21 mouse cellular contexts compared by ENCODE assay signal in genomic region chr8:128371026-128371425, GRCm38 (mm10). TPM values are rescaled to one million over a fixed set of nuclear protein-coding genes. Genes with fewer than 3 reads are reported as not detected.
A peak's percentile ranks its signal among the peaks of the same experiment; 100 is the strongest.
DNase-seq lines count a peak whose midpoint lies in the region; ATAC-seq lines count a peak whose summit lies in the region.
"Had no signal": no experiment of that assay in that cellular context is flagged by ENCODE, and none has a peak within 500 bp of the region (broad histone marks: within the 10 kb centered on the region; RNA-seq: fewer than 3 reads in every experiment).

No protein-coding gene starts in this region.

- no peaks in the 10 kb centered on the region for H3K27me3 ChIP-seq in heart, embryonic 10.5 days (ENCODE audit: insufficient read depth, poor library complexity, severe bottlenecking)
- no peaks in the 10 kb centered on the region for H3K27me3 ChIP-seq in heart, embryonic 14.5 days (ENCODE audit: control insufficient read depth, insufficient read depth, low read length)
- H3K27me3 ChIP-seq in heart, embryonic 15.5 days: no peaks in the 10 kb centered on the region
- no peaks in the 10 kb centered on the region for H3K27me3 ChIP-seq in kidney, embryonic 15.5 days
- H3K27me3 ChIP-seq: CH12.LX; embryonic facial prominence, embryonic 13.5 days; hindbrain, embryonic 13.5 days; Patski had no signal

- no peak overlapping the region for H3K9ac ChIP-seq in heart, embryonic 14.5 days (ENCODE audit: low read length)
- H3K9ac ChIP-seq in heart, embryonic 15.5 days: no peak overlapping the region
- no peak overlapping the region for H3K9ac ChIP-seq in kidney, embryonic 15.5 days
- H3K9ac ChIP-seq: embryonic facial prominence, embryonic 13.5 days; forebrain, embryonic 12.5 days; hindbrain, embryonic 13.5 days had no signal

- WGBS in heart, embryonic 10.5 days: 66% methylated on average over 6 of the region's 6 CpGs
- 37% methylated on average over 6 of the region's 6 CpGs for WGBS in heart, embryonic 14.5 days
- WGBS in heart, embryonic 15.5 days: 37% methylated on average over 6 of the region's 6 CpGs
- WGBS in large intestine, adult 2 months: 32% methylated on average over 6 of the region's 6 CpGs
- 79% methylated on average over 6 of the region's 6 CpGs for WGBS in kidney, embryonic 15.5 days

- intact Hi-C loops in heart, postnatal 14 days (cut with DNase I): no loop called here

- H3K9me3 ChIP-seq in heart, embryonic 10.5 days: no peaks in the 10 kb centered on the region
- H3K9me3 ChIP-seq in heart, embryonic 14.5 days (ENCODE audit: control insufficient read depth, low read length): no peaks in the 10 kb centered on the region
- H3K9me3 ChIP-seq in heart, embryonic 15.5 days (replicated peaks): no peaks in the 10 kb centered on the region
- H3K9me3 ChIP-seq in kidney, embryonic 15.5 days (replicated peaks): no peaks in the 10 kb centered on the region
- H3K9me3 ChIP-seq: embryonic facial prominence, embryonic 13.5 days; forebrain, embryonic 12.5 days; hindbrain, embryonic 13.5 days had no signal

- DNase-seq in heart, embryonic 10.5 days (ENCODE audit: low spot score): no peak
- DNase-seq in heart, postnatal 4 days: no peak
- no peak for DNase-seq in heart, postnatal 14 days
- peak; percentile 8 for DNase-seq in large intestine, adult 2 months (ENCODE audit: low read depth, low spot score)
- DNase-seq: adrenal gland, postnatal 14 days; cerebellum, adult 18-20 months; cerebellum, adult 9-11 months; cerebellum, postnatal 36 days; gastrocnemius, postnatal 10 days; kidney, adult 18-20 months had no signal

- H3K27ac ChIP-seq in heart, embryonic 10.5 days: peak overlapping the region; percentile 62
- peak overlapping the region; percentile 3 to 60 for H3K27ac ChIP-seq in heart, embryonic 14.5 days (replicated peaks in 1 of 2; ENCODE audit: control insufficient read depth in 1 of 2, insufficient read depth in 1 of 2, low read depth in 2 of 2, low read length in 2 of 2)
- H3K27ac ChIP-seq in heart, embryonic 15.5 days: peak overlapping the region; percentile 70
- no peak overlapping the region for H3K27ac ChIP-seq in kidney, embryonic 15.5 days
- H3K27ac ChIP-seq: embryonic facial prominence, embryonic 13.5 days; forebrain, embryonic 12.5 days; hindbrain, embryonic 13.5 days; hindbrain, postnatal 0 days had no signal

- H3K4me1 ChIP-seq in heart, embryonic 10.5 days: peaks cover 79% of the 10 kb centered on the region
- peaks cover 22 to 88% of the 10 kb centered on the region in 2 experiments for H3K4me1 ChIP-seq in heart, embryonic 14.5 days (ENCODE audit: control insufficient read depth in 2 of 2, insufficient read depth in 2 of 2, low read length in 2 of 2)
- H3K4me1 ChIP-seq in heart, embryonic 15.5 days (replicated peaks): peaks cover 86% of the 10 kb centered on the region
- H3K4me1 ChIP-seq in kidney, embryonic 15.5 days: peaks cover 40% of the 10 kb centered on the region

- H3K36me3 ChIP-seq in heart, embryonic 10.5 days: peaks cover 36% of the 10 kb centered on the region; the same call in 1 of the 2 replicates
- H3K36me3 ChIP-seq in heart, embryonic 14.5 days (ENCODE audit: control insufficient read depth, insufficient read depth, low read length): peaks cover 76% of the 10 kb centered on the region
- peaks cover 21% of the 10 kb centered on the region; the same call in 1 of the 2 replicates for H3K36me3 ChIP-seq in heart, embryonic 15.5 days
- peaks cover 50% of the 10 kb centered on the region for H3K36me3 ChIP-seq in kidney, embryonic 15.5 days
- H3K36me3 ChIP-seq: embryonic facial prominence, embryonic 13.5 days; forebrain, embryonic 12.5 days had no signal

- H3K4me3 ChIP-seq in heart, embryonic 10.5 days: no peak overlapping the region
- H3K4me3 ChIP-seq in heart, embryonic 14.5 days (ENCODE audit: control insufficient read depth in 1 of 2, insufficient read depth in 1 of 2, low read depth in 1 of 2, low read length in 2 of 2): no peak overlapping the region
- H3K4me3 ChIP-seq in heart, embryonic 15.5 days: no peak overlapping the region
- H3K4me3 ChIP-seq in kidney, embryonic 15.5 days (replicated peaks): no peak overlapping the region
- H3K4me3 ChIP-seq: embryonic facial prominence, embryonic 13.5 days; forebrain, embryonic 12.5 days; hindbrain, embryonic 13.5 days had no signal

- H3K4me2 ChIP-seq in heart, embryonic 14.5 days (ENCODE audit: low read length): peak overlapping the region; percentile 1; the same call in 1 of the 2 replicates
- H3K4me2 ChIP-seq in heart, embryonic 15.5 days: no peak overlapping the region; the same call in 1 of the 2 replicates
- H3K4me2 ChIP-seq in kidney, embryonic 15.5 days: no peak overlapping the region
- H3K4me2 ChIP-seq: embryonic facial prominence, embryonic 13.5 days; forebrain, embryonic 12.5 days; hindbrain, embryonic 13.5 days had no signal

- no peak for ATAC-seq in heart, embryonic 14.5 days (ENCODE audit: insufficient number of reproducible peaks, insufficient read depth, low FRiP score, low read depth)
- 0 out of 2 replicates have a peak, but pooled peaks have one; percentile 68 for ATAC-seq in heart, embryonic 15.5 days (replicated peaks; ENCODE audit: insufficient number of reproducible peaks, insufficient read depth, low FRiP score, low read depth)
- ATAC-seq in kidney, embryonic 15.5 days (replicated peaks; ENCODE audit: low FRiP score): no peak
- ATAC-seq: activated CD4-positive, CD25-positive, alpha-beta regulatory T cell, adult 4 months; forebrain, embryonic 16.5 days; hindbrain, postnatal 0 days; Patski had no signal

RNA-seq across cellular contexts. Expression of gene Nrp1, which starts 12.6 kb away (rescaled TPM):
- polyA plus RNA-seq in heart, embryonic 10.5 days (2016; fragmentation: Nextera tagmentation; extraction: Ambion mirVana): 107 and 120 TPM in 2 replicates
- total RNA-seq in heart, postnatal 4 days (2021): 100 to 1,000 TPM; 153 to 156 TPM
- 126 and 127 TPM in 2 replicates for polyA plus RNA-seq in heart, embryonic 14.5 days (2014; fragmentation: Nextera tagmentation; extraction: Ambion mirVana)
- 100 to 1,000 TPM; 128 to 131 TPM for total RNA-seq in heart, postnatal 14 days (2021)
- 138 and 147 TPM in 2 replicates for polyA plus RNA-seq in heart, embryonic 15.5 days (2015; fragmentation: Nextera tagmentation; extraction: Ambion mirVana)
- polyA plus RNA-seq in large intestine, adult 2 months (2012; rRNA removed): 4.9 and 9.4 TPM in 2 replicates
- polyA plus RNA-seq in kidney, embryonic 15.5 days (2015; fragmentation: Nextera tagmentation; extraction: Ambion mirVana): 130 and 140 TPM in 2 replicates

Comparison
In these comparisons a context has a peak if more than half of its experiments do, and no peak if none do; other contexts are left out.
1. RNA of gene Nrp1, which starts 12.6 kb away (polyA plus RNA-seq): 130 to 140 TPM in kidney, embryonic 15.5 days, 138 to 147 TPM in heart, embryonic 15.5 days, 126 to 127 TPM in heart, embryonic 14.5 days and 107 to 120 TPM in heart, embryonic 10.5 days; 4.9 to 9.4 TPM in large intestine, adult 2 months; every median in the first group is over 10 times any median in the second.